Mouse (Mus musculus): ENCODE data around the gene Stat1.

The Stat1 gene

GRCm38 (mm10) chr1:52166652-52167220 lies 47.5 kb downstream of the Stat1 start:
- DNase-seq = no peak

GRCm38 (mm10) chr1:52170057-52170456 lies 50.8 kb downstream of the Stat1 start:
- DNase-seq = peak in 1 of 2 experiments; percentile 39

- no peak for DNase-seq
These were observed 51.5 kb downstream of the Stat1 start for GRCm38 (mm10) chr1:52170747-52171146.

- DNase-seq = no peak
These were observed 52.0 kb downstream of the Stat1 start for GRCm38 (mm10) chr1:52171271-52171670.

GRCm38 (mm10) chr1:52175321-52175720 lies 56.1 kb downstream of the Stat1 start:
- no peak for DNase-seq

GRCm38 (mm10) chr1:52175983-52176382 lies 56.7 kb downstream of the Stat1 start:
- no peak for DNase-seq

- no peak for DNase-seq
These were observed 57.8 kb downstream of the Stat1 start for GRCm38 (mm10) chr1:52176999-52177398.

GRCm38 (mm10) chr1:52179939-52180568 lies 60.8 kb downstream of the Stat1 start:
- no peak for DNase-seq

GRCm38 (mm10) chr1:52181994-52182393 lies 62.8 kb downstream of the Stat1 start:
- no peak for DNase-seq

- DNase-seq = no peak
These were observed 63.8 kb downstream of the Stat1 start for GRCm38 (mm10) chr1:52182992-52183391.

Data from spleen, adult 18-20 months (tissue).